Mouse (Mus musculus): ENCODE measurements around the gene Cdh6. TPM values are rescaled to one million over a fixed set of nuclear protein-coding genes. Genes with fewer than 3 reads are reported as not detected.

Gene Cdh6
- 10 to 100 TPM; 26.8 to 27.7 TPM for total RNA-seq (2021)

DNA sequence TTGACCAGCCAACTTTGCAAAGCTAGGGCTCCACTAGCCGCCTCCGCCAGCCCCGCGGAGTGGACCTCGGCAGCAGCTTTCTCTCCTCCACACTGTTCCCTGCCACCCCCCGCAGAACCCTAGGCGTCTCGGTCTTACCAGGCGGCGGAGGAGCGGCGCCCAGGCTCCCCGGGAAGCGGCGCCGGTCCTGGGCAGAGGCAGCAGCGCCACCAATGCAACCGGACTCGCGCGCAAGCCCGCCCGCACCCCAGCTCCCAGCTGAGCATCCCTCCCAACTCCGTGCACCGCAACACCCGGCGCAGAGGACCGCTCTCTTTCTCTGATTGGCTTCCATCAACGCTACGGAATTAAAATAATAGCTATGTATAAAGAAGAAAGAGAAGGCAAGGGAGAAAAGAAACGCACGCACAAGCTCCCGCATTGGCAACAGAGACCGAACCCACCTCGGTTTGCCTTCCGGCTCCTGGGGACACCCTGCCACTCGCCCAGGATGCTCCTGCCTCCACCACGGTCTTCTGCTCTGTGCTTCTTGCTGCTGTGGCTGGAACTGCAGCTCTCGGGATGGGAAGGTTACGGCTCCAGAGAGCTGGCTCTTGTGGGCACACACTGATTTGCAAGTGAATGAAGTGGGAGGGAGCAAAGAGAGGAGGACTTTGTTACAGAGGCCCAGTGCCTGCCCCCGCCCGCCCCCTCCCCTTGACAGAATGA is at the start of gene Cdh6:
Cdh6 (minus strand) TSS at position 605 of the 708 bp plus-strand sequence.
- intact Hi-C loops (cut with DNase I): loop anchor here (2.0 to 10.0 kb wide), 8 partner anchors 34 to 882 kb away; no protein-coding TSS in a partner anchor
- peak; percentile 70 to 80 for DNase-seq (ENCODE audit: low spot score in 2 of 2)

DNA sequence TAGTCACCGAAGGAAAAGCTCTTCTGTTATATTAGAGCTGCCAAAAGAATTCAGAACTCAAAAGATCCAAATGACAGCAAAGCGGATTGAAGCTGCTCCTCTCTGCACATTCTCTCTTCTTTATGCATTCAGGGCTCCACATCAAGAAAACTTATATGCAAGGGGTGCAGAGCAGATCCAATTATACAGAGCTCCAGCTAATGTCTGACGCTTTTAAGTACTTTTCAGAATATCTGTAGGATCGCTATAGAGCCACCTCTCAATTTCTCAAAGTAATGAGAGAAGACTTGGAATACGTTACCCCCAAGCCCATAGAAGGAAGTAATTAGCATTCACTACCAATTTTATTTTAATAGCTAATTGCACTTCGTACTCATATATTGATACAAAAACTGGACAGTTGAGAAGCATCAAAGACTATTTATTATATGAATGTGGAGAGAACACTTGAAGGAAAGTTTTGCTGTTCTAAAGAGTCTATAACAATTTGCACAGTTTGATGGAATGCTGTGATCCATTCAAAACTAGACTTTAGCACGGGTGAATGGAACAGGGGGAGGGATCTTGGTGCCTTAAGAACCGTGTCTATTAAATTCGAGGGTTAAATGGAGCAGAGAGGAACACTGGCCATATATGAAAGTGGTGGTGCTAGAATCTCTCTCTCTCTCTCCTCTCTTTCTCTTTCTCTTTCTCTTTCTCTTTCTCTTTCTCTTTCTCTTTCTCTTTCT is 46.4 kb upstream of the Cdh6 start:
- DNase-seq (ENCODE audit: low spot score in 2 of 2): no peak
- intact Hi-C loops (cut with DNase I): no loop called here

DNA sequence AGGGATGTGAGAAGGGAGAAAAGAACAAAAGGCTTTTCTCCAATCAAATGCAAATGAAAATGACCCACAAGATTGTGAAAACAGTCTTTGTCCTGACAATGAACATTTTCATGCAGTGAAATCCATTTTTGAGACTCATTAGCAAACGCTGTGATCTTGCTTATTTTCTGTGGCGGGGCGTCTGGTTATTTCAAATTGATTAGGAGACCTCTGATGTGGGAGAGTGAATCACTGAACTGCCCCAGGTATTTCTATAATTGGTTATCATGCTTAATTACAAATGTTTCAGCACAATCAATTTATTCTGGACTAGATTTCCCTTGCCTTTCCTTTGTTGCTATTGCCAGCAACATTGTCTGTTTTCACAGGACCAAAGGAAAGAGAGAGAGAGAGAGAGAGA is 44.3 kb upstream of the Cdh6 start:
- no peak for DNase-seq (ENCODE audit: low spot score in 2 of 2)
- intact Hi-C loops (cut with DNase I): no loop called here

DNA sequence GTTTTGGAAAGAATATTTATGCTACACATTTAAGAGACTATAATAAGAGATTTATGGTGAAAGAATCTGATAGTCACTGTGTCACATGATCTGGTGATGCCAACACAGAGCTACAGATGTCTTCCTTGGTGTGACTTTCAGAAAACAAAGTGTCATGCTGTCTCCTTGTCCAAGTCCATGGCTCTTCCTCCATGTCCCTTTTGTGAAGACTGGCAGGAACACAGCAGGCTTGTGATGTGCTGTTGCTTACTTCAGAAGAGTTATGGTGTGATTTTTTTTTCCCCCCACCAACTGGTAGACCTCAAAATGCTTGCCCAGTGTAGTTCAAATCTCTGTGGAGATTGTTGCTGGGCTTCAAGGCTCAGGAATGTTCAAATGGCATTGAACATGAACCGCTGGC is 43.7 kb upstream of the Cdh6 start:
- intact Hi-C loops (cut with DNase I): no loop called here
- no peak for DNase-seq (ENCODE audit: low spot score in 2 of 2)

DNA sequence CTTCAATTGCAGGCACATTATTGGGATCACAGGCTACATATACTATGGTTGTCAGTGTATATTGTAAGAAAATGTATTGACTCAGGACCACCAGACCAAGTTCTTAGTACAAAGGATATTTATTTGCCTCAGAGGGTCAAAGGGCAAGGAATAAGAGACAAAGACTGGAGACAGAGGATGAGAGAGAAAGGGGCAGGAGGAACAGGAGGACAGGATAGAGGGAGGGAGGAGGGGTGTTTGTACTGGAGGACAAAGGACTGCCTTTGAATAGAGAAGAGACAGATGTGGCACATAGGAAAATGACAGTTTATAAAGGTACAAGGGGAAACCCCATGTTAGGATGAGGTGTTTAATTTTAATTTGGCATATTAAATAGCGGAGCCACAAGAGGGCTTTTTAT is 39.5 kb upstream of the Cdh6 start:
- no peak for DNase-seq (ENCODE audit: low spot score in 2 of 2)
- intact Hi-C loops (cut with DNase I): no loop called here

DNA sequence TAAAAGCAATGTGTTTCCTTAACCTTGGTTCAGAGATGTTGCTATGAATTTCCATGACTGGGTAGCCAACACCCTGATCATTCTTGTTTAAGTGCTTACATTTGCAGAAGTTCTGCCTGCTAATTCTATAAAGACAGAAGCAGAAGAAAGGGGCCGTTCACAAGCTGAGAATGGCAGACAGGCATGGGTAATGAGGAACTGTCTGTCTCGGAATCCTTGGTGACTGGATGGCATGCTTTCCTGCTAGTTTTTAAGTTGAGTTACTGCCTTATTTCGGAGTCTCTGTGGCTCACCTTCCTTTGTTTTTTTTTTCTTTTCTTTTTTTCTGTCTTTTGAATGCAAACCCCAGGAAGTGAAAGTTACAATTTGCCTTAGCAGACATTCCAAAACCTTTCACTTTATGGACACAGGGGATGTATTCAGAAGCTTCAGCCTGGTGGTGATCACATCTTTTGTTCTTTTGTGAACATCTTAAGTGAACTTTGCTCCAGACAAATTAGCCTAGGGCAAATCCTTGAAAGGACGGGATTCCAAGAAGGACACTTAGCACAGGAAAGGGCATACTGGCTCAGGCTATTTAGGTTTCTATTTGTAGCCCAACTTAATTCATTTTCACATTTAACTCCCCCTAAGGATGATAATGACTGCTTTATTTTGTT is 38.7 kb upstream of the Cdh6 start:
- no peak for DNase-seq (ENCODE audit: low spot score in 2 of 2)
- intact Hi-C loops (cut with DNase I): no loop called here

DNA sequence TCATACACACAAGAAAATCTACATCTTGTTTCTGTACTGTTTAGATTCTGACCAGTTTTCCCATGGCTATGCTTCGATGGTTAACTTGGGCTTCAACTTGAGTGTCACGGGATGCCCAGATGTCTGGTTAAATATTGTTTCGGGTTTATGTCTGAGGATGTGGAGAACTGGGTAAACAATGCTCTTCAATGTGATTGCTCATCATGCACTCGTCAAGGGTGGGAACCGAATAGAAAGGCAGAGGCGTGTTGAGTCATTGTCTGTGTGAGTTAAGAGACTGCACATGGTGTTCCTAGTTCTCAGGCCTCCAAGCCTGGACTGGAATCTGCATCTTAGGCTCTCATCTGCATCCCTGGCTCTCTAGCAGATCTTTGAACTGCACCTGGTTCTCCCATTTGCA is 36.7 kb upstream of the Cdh6 start:
- peak in 1 of 2 experiments; percentile 71 for DNase-seq (ENCODE audit: low spot score in 2 of 2)
- intact Hi-C loops (cut with DNase I): no loop called here

DNA sequence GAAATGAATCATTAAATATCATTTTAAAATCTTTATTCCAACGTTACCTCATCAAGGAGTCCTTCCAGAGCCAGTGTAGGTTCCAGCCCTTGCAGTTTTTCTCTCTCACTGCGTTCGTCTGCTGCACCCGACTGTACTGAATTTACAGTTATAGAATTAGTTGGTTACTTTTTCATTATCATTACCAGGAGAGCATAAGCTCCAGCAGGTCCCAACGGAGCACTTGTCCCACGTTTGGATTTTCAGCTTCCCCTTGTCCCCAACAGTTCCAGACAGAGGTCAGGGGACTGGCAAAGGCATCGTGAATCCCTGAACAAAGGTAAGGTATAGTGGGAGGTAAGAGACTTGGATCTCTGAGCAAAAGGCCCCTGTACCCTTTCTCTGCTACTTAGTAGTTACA is 35.2 kb upstream of the Cdh6 start:
- no peak for DNase-seq (ENCODE audit: low spot score in 2 of 2)
- intact Hi-C loops (cut with DNase I): no loop called here

DNA sequence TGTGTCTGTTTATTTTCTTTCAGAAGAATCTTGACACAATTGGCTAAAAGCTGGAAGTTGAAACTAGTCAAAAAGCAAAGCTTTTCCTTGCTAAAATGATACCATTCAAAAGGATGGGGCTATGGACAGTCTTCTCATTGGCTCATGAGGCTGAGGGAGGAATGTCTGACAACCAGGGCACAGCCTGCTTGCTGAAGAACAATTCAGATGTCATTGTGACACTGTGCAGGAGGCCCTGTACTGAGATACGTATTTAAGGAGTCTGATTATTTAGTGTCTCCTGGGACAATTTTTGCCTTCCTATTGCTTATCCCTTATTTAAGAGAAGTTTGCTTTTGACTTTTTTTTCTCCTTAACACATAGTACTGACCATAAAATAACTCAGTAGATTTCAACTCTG is 22.8 kb upstream of the Cdh6 start:
- DNase-seq (ENCODE audit: low spot score in 2 of 2): no peak
- intact Hi-C loops (cut with DNase I): no loop called here

DNA sequence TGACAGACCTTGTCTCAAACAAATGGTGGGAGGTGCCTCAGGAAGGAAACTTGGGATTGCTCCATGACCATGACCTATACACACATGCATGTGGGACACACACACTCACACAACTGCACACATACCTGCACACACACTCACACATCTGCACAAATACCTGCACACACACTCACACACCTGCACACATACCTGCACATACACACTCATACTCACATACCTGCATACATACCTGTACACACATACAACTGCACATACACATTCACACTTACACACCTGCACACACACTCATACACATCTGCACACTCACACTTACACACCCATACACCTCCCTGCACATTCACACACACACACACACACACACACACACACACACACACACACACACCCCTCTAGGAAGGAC is 20.6 kb upstream of the Cdh6 start:
- intact Hi-C loops (cut with DNase I): no loop called here
- DNase-seq (ENCODE audit: low spot score in 2 of 2): no peak

DNA sequence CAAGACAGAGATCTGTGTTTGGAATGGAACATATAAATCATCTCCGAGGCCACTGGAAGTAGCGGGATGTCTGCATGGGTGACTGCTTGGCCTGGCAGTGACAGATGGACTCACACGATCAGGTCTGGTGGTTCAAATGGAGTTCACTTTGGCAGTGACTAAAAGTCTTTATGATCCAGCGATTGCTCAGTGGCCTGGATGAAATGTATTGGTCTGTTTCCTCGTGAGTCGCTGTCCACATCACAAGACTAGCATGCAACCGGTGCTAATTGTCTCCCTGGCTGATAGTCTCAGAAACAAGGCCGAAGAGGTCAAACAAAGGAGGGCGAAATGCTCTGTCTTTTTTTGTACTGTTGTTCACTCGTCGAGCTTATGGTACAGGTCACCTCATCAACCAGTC is 19.6 kb upstream of the Cdh6 start:
- DNase-seq (ENCODE audit: low spot score in 2 of 2): no peak

DNA sequence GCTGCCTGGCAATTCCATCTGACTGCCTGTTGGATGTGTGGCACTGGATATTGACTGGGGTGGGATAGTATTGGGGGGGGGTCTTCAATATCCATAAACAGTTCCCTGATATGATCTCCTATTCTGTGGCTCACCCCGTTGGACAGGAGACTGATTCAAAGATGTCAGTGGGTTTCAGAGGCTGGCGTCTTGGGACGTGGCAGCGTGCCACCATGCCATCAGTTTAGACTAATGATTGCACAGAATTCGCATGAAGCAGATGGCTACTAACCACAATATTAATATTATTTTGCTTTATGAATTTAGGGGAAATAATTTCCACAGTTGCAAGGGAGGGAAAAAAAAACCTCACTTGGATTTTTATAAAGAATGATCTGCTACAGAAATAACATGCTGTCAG is 10.2 kb upstream of the Cdh6 start:
- no peak for DNase-seq (ENCODE audit: low spot score in 2 of 2)
- intact Hi-C loops (cut with DNase I): loop anchor here (5.0 kb wide), 1 partner anchor 674 kb away; no protein-coding TSS in a partner anchor

More for the DNA sequence above, 19.6 kb upstream of the Cdh6 start:
- intact Hi-C loops (cut with DNase I): no loop called here

DNA sequence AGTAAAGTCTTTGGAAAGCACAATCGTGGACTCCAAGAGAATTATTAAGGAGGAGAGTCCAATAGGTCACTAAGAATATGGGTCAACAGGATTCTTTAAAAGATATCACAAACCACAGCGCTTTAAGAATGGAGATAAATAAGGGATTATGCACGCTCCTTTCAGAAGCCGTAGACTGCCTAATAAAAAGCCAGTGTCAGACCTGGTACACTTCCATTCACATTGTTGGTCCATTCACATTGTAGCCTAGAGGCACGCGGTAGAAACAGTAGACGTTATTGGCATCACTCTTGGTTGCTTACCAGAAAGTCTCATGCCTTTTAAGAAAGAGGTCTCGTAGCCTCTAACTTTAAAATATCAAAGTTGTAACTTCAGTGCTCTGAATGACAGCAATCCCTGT is 8.0 kb upstream of the Cdh6 start:
- intact Hi-C loops (cut with DNase I): loop anchor here (5.0 kb wide), 1 partner anchor 676 kb away; no protein-coding TSS in a partner anchor
- DNase-seq (ENCODE audit: low spot score in 2 of 2): no peak

DNA sequence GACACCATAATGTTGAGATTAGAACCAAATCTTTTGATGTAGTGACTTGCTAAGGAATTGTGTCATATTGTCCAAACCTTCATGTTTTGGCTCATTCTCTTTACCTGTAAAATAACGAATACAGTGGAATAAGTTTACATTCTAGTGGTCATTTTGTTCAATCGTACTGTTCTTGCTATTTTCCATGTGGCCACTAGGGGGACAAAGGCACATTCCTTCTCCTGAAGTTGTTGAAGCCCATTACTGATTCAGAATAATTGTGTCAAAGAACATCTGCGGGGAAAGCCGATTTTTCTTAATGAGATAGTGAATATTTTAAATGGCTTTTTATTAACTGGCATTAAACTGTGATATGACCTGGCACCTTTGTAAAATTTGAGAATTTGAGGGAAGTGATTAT is 7.5 kb upstream of the Cdh6 start:
- no peak for DNase-seq (ENCODE audit: low spot score in 2 of 2)
- intact Hi-C loops (cut with DNase I): loop anchor here (5.0 kb wide), 1 partner anchor 676 kb away; no protein-coding TSS in a partner anchor

DNA sequence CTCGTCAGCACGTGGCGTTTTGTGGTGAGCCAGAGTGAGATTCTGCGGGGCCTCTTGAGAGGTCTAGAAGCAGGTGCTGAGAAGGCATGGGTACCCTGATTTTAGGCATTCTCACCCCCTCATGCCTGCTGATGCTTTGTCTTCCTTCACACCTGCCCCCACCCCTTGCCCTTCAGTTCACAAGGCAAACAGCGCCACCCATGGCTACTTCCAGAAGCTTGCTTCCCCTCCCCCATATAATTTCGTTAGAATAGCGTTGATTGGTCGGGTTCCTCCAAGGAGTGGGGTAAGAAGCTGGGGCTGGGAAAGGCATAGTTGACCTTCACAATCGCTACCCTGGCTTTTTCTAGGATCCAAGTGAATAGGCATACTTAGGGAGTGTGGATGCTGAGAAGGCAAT is 2.5 kb upstream of the Cdh6 start:
- intact Hi-C loops (cut with DNase I): loop anchor here (10.0 kb wide), 5 partner anchors 199 to 879 kb away; no protein-coding TSS in a partner anchor
- DNase-seq (ENCODE audit: low spot score in 2 of 2): no peak

DNA sequence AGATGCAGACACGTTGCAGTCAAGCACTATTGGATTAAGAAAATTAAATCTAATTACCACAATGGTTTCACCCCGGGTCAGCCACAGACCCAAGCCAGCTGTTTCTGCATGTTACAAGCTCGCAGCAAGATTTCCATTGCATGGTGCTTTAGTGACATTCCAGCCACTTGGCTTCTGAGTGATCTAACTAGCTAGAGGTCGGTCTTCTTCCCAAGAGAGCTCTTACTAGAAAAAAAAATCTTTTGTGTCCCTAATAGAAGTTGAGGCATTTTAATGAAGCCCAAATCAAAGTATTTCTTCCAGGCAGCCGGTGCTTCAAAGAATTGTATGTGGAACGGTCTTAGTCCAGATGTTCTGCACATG is 1.1 kb upstream of the Cdh6 start:
- intact Hi-C loops (cut with DNase I): loop anchor here (5.0 to 10.0 kb wide), 7 partner anchors 82 to 880 kb away; no protein-coding TSS in a partner anchor
- DNase-seq (ENCODE audit: low spot score in 2 of 2): no peak

DNA sequence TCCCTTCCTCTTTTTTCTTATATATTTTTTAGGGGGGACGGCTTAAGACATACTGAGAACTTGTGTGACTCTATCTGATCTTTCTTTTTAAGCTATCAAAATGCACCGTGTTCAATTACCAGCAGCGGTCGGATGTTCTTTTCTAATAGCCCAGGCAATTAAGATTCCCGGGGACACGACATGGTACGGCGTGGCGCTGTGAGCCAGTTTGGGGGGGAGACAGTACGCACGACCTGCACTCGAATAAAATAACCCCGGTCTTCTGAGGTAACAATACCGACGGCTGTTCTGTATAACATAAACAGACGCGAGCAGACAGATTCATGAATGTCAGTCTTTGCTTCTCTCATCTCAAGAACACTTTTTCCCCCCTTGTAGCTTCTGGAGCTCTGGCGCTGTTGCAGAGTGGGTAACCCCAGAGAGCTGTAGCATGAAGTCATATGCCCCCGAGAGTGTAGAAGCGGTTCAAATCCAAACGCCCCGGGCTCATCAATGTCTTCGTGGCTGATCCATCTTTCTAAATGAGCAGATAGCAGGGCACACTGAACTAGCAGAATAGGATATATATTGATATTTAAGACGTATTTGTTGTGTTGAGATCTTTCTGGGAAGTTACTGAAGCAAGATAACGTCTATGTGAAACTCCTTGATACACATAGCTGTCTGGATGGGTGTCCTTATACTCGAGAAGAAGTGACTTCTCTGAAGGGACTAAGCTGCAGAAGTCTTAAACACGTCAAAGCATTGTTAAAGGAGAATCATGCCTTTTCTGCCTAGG is 554 bp upstream of the Cdh6 start:
- intact Hi-C loops (cut with DNase I): loop anchor here (2.0 to 10.0 kb wide), 8 partner anchors 35 to 881 kb away; no protein-coding TSS in a partner anchor

DNA sequence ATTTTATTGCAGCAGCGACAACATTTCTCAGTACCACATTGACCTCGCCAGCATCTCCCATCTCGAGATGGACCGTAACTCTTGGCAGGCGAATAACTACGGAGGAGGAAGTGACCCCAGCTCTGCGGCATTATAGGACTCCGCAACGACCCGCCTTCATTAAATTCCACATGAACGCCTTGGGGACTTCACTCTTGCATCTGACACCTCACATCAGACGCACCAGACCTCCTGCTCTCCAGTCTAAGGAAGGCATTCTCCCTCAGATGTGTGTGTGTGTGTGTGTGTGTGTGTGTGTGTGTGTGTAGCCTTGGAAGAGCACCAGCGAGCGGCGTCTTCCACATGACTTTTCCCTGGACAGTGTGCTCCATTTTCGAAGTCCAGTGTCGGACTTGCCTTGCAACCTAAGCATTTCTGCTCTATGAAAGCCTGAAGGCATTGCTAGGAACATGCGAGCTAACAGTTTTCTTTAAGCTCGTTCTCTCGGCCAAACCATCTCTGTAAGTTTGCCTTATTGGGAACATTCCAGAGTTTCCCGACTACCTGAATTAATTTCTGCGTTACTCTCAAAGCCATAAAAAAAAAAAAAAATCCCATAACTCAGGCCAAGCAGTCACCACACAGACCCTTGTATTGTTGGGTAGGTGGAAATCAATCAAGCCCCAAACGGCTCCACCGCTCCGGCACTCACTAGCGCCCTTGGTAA is 957 bp downstream of the Cdh6 start:
- DNase-seq (ENCODE audit: low spot score in 2 of 2): peak; percentile 27 to 51
- intact Hi-C loops (cut with DNase I): loop anchor here (2.0 to 10.0 kb wide), 8 partner anchors 34 to 882 kb away; no protein-coding TSS in a partner anchor

More for the DNA sequence above, 554 bp upstream of the Cdh6 start:
- peak in 1 of 2 experiments; percentile 40 for DNase-seq (ENCODE audit: low spot score in 2 of 2)

Data from left cerebral cortex, postnatal 25 days (tissue).